Mouse (Mus musculus): ENCODE results near the gene Cyp26a1. TPM values are rescaled to one million over a fixed set of nuclear protein-coding genes. Genes with fewer than 3 reads are reported as not detected.

Gene Cyp26a1
- polyA plus RNA-seq, 1 experiment from 2014 or later = 1.7 TPM

GRCm38 (mm10) chr19:37702377-37703076 is 4.9 kb downstream of the Cyp26a1 start:
- no peak overlapping the region for H3K4me3 ChIP-seq
- H3K4me1 ChIP-seq (replicated peaks) = peaks cover 16% of the 10 kb centered on the region
- no peaks in the 10 kb centered on the region for H3K36me3 ChIP-seq
- H3K9me3 ChIP-seq (replicated peaks) = no peaks in the 10 kb centered on the region
- H3K27ac ChIP-seq = no peak overlapping the region
- no peak for ATAC-seq (replicated peaks; ENCODE audit: insufficient number of reproducible peaks, insufficient read depth, low FRiP score, low read depth)
- no peak overlapping the region for H3K4me2 ChIP-seq
- WGBS = 42% methylated on average over 21 of the region's 21 CpGs
- H3K27me3 ChIP-seq = peaks cover 77% of the 10 kb centered on the region
- H3K9ac ChIP-seq = no peak overlapping the region

GRCm38 (mm10) chr19:37703902-37704509 is 6.4 kb downstream of the Cyp26a1 start:
- H3K27me3 ChIP-seq = peaks cover 63% of the 10 kb centered on the region
- 0 out of 2 replicates have a peak, but pooled peaks have one; percentile 7 for ATAC-seq (replicated peaks; ENCODE audit: insufficient number of reproducible peaks, insufficient read depth, low FRiP score, low read depth)
- H3K36me3 ChIP-seq = no peaks in the 10 kb centered on the region
- H3K27ac ChIP-seq = no peak overlapping the region
- H3K9ac ChIP-seq = no peak overlapping the region
- H3K4me3 ChIP-seq = no peak overlapping the region
- 5% methylated on average over 3 of the region's 3 CpGs for WGBS
- no peaks in the 10 kb centered on the region for H3K9me3 ChIP-seq (replicated peaks)
- no peak overlapping the region for H3K4me2 ChIP-seq
- H3K4me1 ChIP-seq (replicated peaks) = peaks cover under 1% of the 10 kb centered on the region

- Histone ChIP-seq H3K4me1 (replicated peaks) (no peaks in the 10 kb centered on the region), H3K27me3 (peaks cover 45% of the 10 kb centered on the region), H3K36me3 (no peaks in the 10 kb centered on the region), H3K4me2 (no peak overlapping the region), H3K9me3 (replicated peaks) (no peaks in the 10 kb centered on the region), H3K27ac (no peak overlapping the region), H3K4me3 (no peak overlapping the region), H3K9ac (no peak overlapping the region)
- no peak for ATAC-seq (replicated peaks; ENCODE audit: insufficient number of reproducible peaks, insufficient read depth, low FRiP score, low read depth)
- 90% methylated on average over 5 of the region's 5 CpGs for WGBS
Observed at GRCm38 (mm10) chr19:37705722-37706121, 8.1 kb downstream of the Cyp26a1 start.

GRCm38 (mm10) chr19:37714681-37715080 is 17.1 kb downstream of the Cyp26a1 start:
- 57% methylated on average over 10 of the region's 10 CpGs for WGBS
- Histone ChIP-seq H3K9ac (no peak overlapping the region), H3K9me3 (replicated peaks) (no peaks in the 10 kb centered on the region), H3K27ac (no peak overlapping the region), H3K36me3 (no peaks in the 10 kb centered on the region), H3K4me1 (replicated peaks) (no peaks in the 10 kb centered on the region), H3K27me3 (no peaks in the 10 kb centered on the region), H3K4me2 (no peak overlapping the region), H3K4me3 (no peak overlapping the region)
- no peak for ATAC-seq (replicated peaks; ENCODE audit: insufficient number of reproducible peaks, insufficient read depth, low FRiP score, low read depth)

GRCm38 (mm10) chr19:37715980-37716379 is 18.4 kb downstream of the Cyp26a1 start:
- Histone ChIP-seq H3K9me3 (replicated peaks) (no peaks in the 10 kb centered on the region), H3K4me1 (replicated peaks) (no peaks in the 10 kb centered on the region), H3K4me3 (no peak overlapping the region), H3K4me2 (no peak overlapping the region), H3K27ac (no peak overlapping the region), H3K9ac (no peak overlapping the region), H3K36me3 (no peaks in the 10 kb centered on the region), H3K27me3 (no peaks in the 10 kb centered on the region)
- ATAC-seq (replicated peaks; ENCODE audit: insufficient number of reproducible peaks, insufficient read depth, low FRiP score, low read depth) = no peak
- WGBS = 64% methylated on average over 1 of the region's 1 CpGs

- H3K27ac ChIP-seq = no peak overlapping the region
- no peak for ATAC-seq (replicated peaks; ENCODE audit: insufficient number of reproducible peaks, insufficient read depth, low FRiP score, low read depth)
- no peaks in the 10 kb centered on the region for H3K27me3 ChIP-seq
- no peak overlapping the region for H3K4me3 ChIP-seq
- no peak overlapping the region for H3K9ac ChIP-seq
- no peaks in the 10 kb centered on the region for H3K36me3 ChIP-seq
- 76% methylated on average over 12 of the region's 12 CpGs for WGBS
- no peaks in the 10 kb centered on the region for H3K9me3 ChIP-seq (replicated peaks)
- no peaks in the 10 kb centered on the region for H3K4me1 ChIP-seq (replicated peaks)
- H3K4me2 ChIP-seq = no peak overlapping the region
Observed at GRCm38 (mm10) chr19:37716524-37717175, 19.1 kb downstream of the Cyp26a1 start.

GRCm38 (mm10) chr19:37719166-37719565 is 21.6 kb downstream of the Cyp26a1 start:
- Histone ChIP-seq H3K4me2 (no peak overlapping the region), H3K27ac (no peak overlapping the region), H3K27me3 (no peaks in the 10 kb centered on the region), H3K9me3 (replicated peaks) (no peaks in the 10 kb centered on the region), H3K4me3 (no peak overlapping the region), H3K9ac (no peak overlapping the region), H3K36me3 (no peaks in the 10 kb centered on the region), H3K4me1 (replicated peaks) (no peaks in the 10 kb centered on the region)
- 30% methylated on average over 1 of the region's 1 CpGs for WGBS
- ATAC-seq (replicated peaks; ENCODE audit: insufficient number of reproducible peaks, insufficient read depth, low FRiP score, low read depth) = no peak

GRCm38 (mm10) chr19:37724591-37724990 is 27.0 kb downstream of the Cyp26a1 start:
- Histone ChIP-seq H3K9ac (no peak overlapping the region), H3K36me3 (no peaks in the 10 kb centered on the region), H3K4me2 (no peak overlapping the region), H3K4me1 (replicated peaks) (no peaks in the 10 kb centered on the region), H3K27me3 (no peaks in the 10 kb centered on the region), H3K4me3 (no peak overlapping the region), H3K9me3 (replicated peaks) (no peaks in the 10 kb centered on the region), H3K27ac (no peak overlapping the region)
- WGBS = 93% methylated on average over 5 of the region's 5 CpGs
- ATAC-seq (replicated peaks; ENCODE audit: insufficient number of reproducible peaks, insufficient read depth, low FRiP score, low read depth) = no peak

- Histone ChIP-seq H3K9ac (no peak overlapping the region), H3K9me3 (replicated peaks) (no peaks in the 10 kb centered on the region), H3K4me1 (replicated peaks) (no peaks in the 10 kb centered on the region), H3K4me3 (no peak overlapping the region), H3K27ac (no peak overlapping the region), H3K36me3 (no peaks in the 10 kb centered on the region), H3K4me2 (no peak overlapping the region), H3K27me3 (no peaks in the 10 kb centered on the region)
- no peak for ATAC-seq (replicated peaks; ENCODE audit: insufficient number of reproducible peaks, insufficient read depth, low FRiP score, low read depth)
- 85% methylated on average over 7 of the region's 7 CpGs for WGBS
Observed at GRCm38 (mm10) chr19:37726585-37726984, 29.0 kb downstream of the Cyp26a1 start.

- no peaks in the 10 kb centered on the region for H3K9me3 ChIP-seq (replicated peaks)
- no peak overlapping the region for H3K4me2 ChIP-seq
- 90% methylated on average over 2 of the region's 2 CpGs for WGBS
- H3K27ac ChIP-seq = no peak overlapping the region
- no peaks in the 10 kb centered on the region for H3K36me3 ChIP-seq
- no peaks in the 10 kb centered on the region for H3K27me3 ChIP-seq
- H3K4me3 ChIP-seq = no peak overlapping the region
- ATAC-seq (replicated peaks; ENCODE audit: insufficient number of reproducible peaks, insufficient read depth, low FRiP score, low read depth) = no peak
- H3K4me1 ChIP-seq (replicated peaks) = no peaks in the 10 kb centered on the region
- no peak overlapping the region for H3K9ac ChIP-seq
Observed at GRCm38 (mm10) chr19:37727366-37727765, 29.8 kb downstream of the Cyp26a1 start.

GRCm38 (mm10) chr19:37735426-37735825 is 37.8 kb downstream of the Cyp26a1 start:
- no peak overlapping the region for H3K9ac ChIP-seq
- no peaks in the 10 kb centered on the region; the same call in 1 of the 2 replicates for H3K4me1 ChIP-seq (replicated peaks)
- 73% methylated on average over 8 of the region's 8 CpGs for WGBS
- no peak overlapping the region for H3K27ac ChIP-seq
- H3K27me3 ChIP-seq = no peaks in the 10 kb centered on the region
- ATAC-seq (replicated peaks; ENCODE audit: insufficient number of reproducible peaks, insufficient read depth, low FRiP score, low read depth) = no peak
- no peaks in the 10 kb centered on the region for H3K36me3 ChIP-seq
- no peak overlapping the region for H3K4me3 ChIP-seq
- no peak overlapping the region for H3K4me2 ChIP-seq
- no peaks in the 10 kb centered on the region for H3K9me3 ChIP-seq (replicated peaks)
